Mouse (Mus musculus): Measurements from ENCODE around the gene Tpcn2.

DNA sequence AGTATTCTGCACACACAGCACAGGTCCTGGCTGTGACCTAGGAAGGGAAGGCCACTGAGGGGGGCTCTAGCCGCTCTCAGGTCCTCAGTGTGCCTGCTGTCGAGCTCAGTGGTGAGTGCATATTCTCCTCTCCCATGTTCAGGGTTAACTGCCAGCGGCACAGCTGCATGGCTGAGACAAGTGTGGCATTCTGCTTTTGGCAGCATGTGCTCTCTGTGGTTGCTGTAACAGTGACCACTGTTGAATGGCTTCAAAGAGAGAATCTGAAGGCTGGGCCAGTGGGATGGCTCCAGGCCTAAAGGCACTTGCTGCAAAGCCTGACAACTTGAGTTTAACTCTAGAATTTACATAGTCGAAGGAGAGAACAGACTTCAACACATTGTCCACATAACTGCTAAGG, 33.7 kb upstream of the Tpcn2 start:
- TF ChIP-seq CTCF (IDR thresholded peaks at IDR 0.05; ENCODE audit: low read depth, low read length) (no peak), POLR2A (IDR thresholded peaks at IDR 0.05; ENCODE audit: extremely low read depth, insufficient read depth, low read length) (no peak)
